Mouse (Mus musculus) B cell, adult 67 days (primary cell): ENCODE results near the gene Pfkm. TPM values are rescaled to one million over a fixed set of nuclear protein-coding genes. Genes with fewer than 3 reads are reported as not detected.

Experiments
- total RNA-seq, 2 experiments: library from RNA; stranded (reverse); gene quantifications; 4 replicates each; pipeline ENCODE4 v1.2.4; 2023

The Pfkm gene
- total RNA-seq, result 1 to 10 TPM; 4.7 to 5.5 TPM

GRCm38 (mm10) chr15:98092372-98093120 is at the start of gene Pfkm:
Pfkm (plus strand) TSS chr15:98092589.

GRCm38 (mm10) chr15:98093121-98094011 is 977 bp downstream of the Pfkm start, which contains the start of gene Senp1:
Senp1 (minus strand) TSS chr15:98093744.

GRCm38 (mm10) chr15:98165525-98165924 is 73.1 kb downstream of the Pfkm start, which contains the start of gene Asb8:
Asb8 (minus strand) TSS chr15:98165625.

GRCm38 (mm10) chr15:98166963-98167644 is 74.7 kb downstream of the Pfkm start, which contains the start of gene Ccdc184:
Ccdc184 (plus strand) TSS chr15:98167158.

Other genes starting within 250 kb of the Pfkm start
- 100 to 1,000 TPM; 138 to 158 TPM for gene Hdac7, start 248.1 kb upstream of the Pfkm start, total RNA-seq
- gene Vdr, start 182.0 kb upstream of the Pfkm start, total RNA-seq, result under 1 TPM; 0.33 to 0.75 TPM
- gene Tmem106c, start 128.4 kb upstream of the Pfkm start, total RNA-seq, result 10 to 100 TPM; 21.5 to 23.0 TPM
- gene Col2a1, start 87.9 kb upstream of the Pfkm start, total RNA-seq, result not detected
- 10 to 100 TPM; 63.4 to 70.5 TPM for gene Senp1, start 1.2 kb downstream of the Pfkm start, total RNA-seq
- gene Asb8, start 73.0 kb downstream of the Pfkm start, total RNA-seq, result 10 to 100 TPM; 21.2 to 27.4 TPM
- not detected for gene Ccdc184, start 74.6 kb downstream of the Pfkm start, total RNA-seq
- gene Olfr288, start 103.0 kb downstream of the Pfkm start, total RNA-seq, result not detected
- not detected for gene Gm44579, start 128.4 kb downstream of the Pfkm start, total RNA-seq
- gene Olfr287, start 128.5 kb downstream of the Pfkm start, total RNA-seq, result not detected
- not detected for gene Olfr286, start 141.9 kb downstream of the Pfkm start, total RNA-seq
- not detected for gene H1fnt, start 164.7 kb downstream of the Pfkm start, total RNA-seq
- gene Zfp641, start 203.6 kb downstream of the Pfkm start, total RNA-seq, result not detected
- not detected for gene Olfr285, start 224.8 kb downstream of the Pfkm start, total RNA-seq
- gene Olfr284, start 248.4 kb downstream of the Pfkm start, total RNA-seq, result not detected